In the genomic region with DNA sequence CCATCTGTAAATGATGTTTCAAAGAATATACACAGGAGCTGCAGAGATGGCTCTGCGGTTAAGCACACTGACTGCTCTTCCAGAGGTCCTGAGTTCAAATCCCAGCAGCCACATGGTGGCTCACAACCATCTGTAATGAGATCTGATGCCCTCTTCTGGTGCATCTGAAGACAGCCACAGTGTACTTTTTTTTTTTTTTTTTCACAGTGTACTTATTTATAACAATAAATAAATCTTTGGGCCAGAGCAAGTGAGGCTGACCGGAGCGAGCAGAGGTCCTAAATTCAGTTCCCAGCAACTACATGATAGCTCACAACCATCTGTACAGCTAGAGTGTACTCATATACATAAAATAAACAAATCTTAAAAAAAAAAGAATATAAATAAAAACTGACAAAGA, we compare ENCODE assay signal across 8 mouse cellular contexts. TPM values are rescaled to one million over a fixed set of nuclear protein-coding genes. Genes with fewer than 3 reads are reported as not detected.
DNase-seq lines count a peak whose midpoint lies in the region; ATAC-seq and TF ChIP-seq lines count a peak whose summit lies in the region.
"Not testable (repeated sequence)": the region's sequence is repeated elsewhere in the genome, so short reads cannot be mapped to it uniquely, and the experiment has no call there.

No protein-coding gene starts in this region.

- 91% methylated on average over 3 of the region's 3 CpGs for WGBS in hindbrain, postnatal 0 days
- 92% methylated on average over 3 of the region's 3 CpGs for WGBS in midbrain, postnatal 0 days
- 86% methylated on average over 3 of the region's 3 CpGs for WGBS in neural tube, embryonic 15.5 days
- WGBS in stomach, postnatal 0 days, result 85% methylated on average over 3 of the region's 3 CpGs

- H3K4me1 ChIP-seq in CH12.LX (ENCODE audit: control insufficient read depth in 1 of 2, insufficient read depth in 2 of 2); ES-E14 (ENCODE audit: control insufficient read depth in 2 of 2, insufficient read depth in 2 of 2, low read length in 2 of 2, poor library complexity in 1 of 2); MEL (ENCODE audit: control insufficient read depth in 1 of 2, insufficient read depth in 2 of 2, low read length in 2 of 2); hindbrain, postnatal 0 days (ENCODE audit: insufficient read depth, low read length); midbrain, postnatal 0 days (ENCODE audit: insufficient read depth, low read length); stomach, postnatal 0 days (replicated peaks; ENCODE audit: control insufficient read depth, insufficient read depth): not testable (repeated sequence)
- peaks cover 27% of the 10 kb centered on the region for H3K4me1 ChIP-seq in neural tube, embryonic 15.5 days

- not testable (repeated sequence) for ATAC-seq in hindbrain, postnatal 0 days; midbrain, postnatal 0 days (ENCODE audit: low FRiP score); neural tube, embryonic 15.5 days (ENCODE audit: low FRiP score); stomach, postnatal 0 days (ENCODE audit: low FRiP score, low TSS enrichment)

- H3K27ac ChIP-seq in CH12.LX (ENCODE audit: insufficient read depth, low read depth); ES-E14 (ENCODE audit: insufficient read depth, low read depth, low read length, poor library complexity, severe bottlenecking); MEL (ENCODE audit: control insufficient read depth, low read depth, low read length); hindbrain, postnatal 0 days; layer of hippocampus, adult 2 months; midbrain, postnatal 0 days (ENCODE audit: low read depth, low read length); stomach, postnatal 0 days (replicated peaks): not testable (repeated sequence)
- 0 out of 2 replicates have a peak overlapping the region, but pooled peaks have one; percentile 33 for H3K27ac ChIP-seq in neural tube, embryonic 15.5 days (replicated peaks)

- in situ Hi-C loops in CH12.LX (cut with MboI; ENCODE audit: low pct_ligation_motif_present, low pct_unique_long_range_greater_than_20kb, low sequenced_read_pairs); ES-E14 (cut with MboI; ENCODE audit: low sequenced_read_pairs in 2 of 2, unreplicated experiment in 2 of 2): not testable (repeated sequence)

- DNase-seq in CH12.LX (ENCODE audit: extremely low read depth); ES-E14 (ENCODE audit: low read depth, low spot score); MEL (ENCODE audit: low read depth, low spot score); hindbrain, postnatal 0 days (ENCODE audit: low spot score); layer of hippocampus, adult 2 months (ENCODE audit: low spot score in 2 of 2); midbrain, postnatal 0 days (ENCODE audit: low spot score); stomach, postnatal 0 days (ENCODE audit: low spot score): not testable (repeated sequence)

- not testable (repeated sequence) for TF ChIP-seq CTCF in CH12.LX (conservative IDR thresholded peaks at IDR 0.05 in 1 of 2, IDR thresholded peaks at IDR 0.05 in 1 of 2; ENCODE audit: low read depth in 2 of 2, low read length in 2 of 2)
- peak in 1 of 3 experiments; percentile 12; a peak in 1 of 6 replicates for TF ChIP-seq CTCF in MEL (IDR thresholded peaks at IDR 0.05 in 2 of 3, conservative IDR thresholded peaks at IDR 0.05 in 1 of 3; ENCODE audit: control insufficient read depth in 1 of 3, insufficient read depth in 1 of 3, low read depth in 2 of 3, low read length in 3 of 3, poor library complexity in 1 of 3, severe bottlenecking in 1 of 3)
- TF ChIP-seq CTCF in hindbrain, postnatal 0 days (IDR thresholded peaks at IDR 0.05; ENCODE audit: low read depth), result peak; percentile 16; the same call in 1 of the 2 replicates
- peak; percentile 46 for TF ChIP-seq CTCF in layer of hippocampus, adult 2 months (conservative IDR thresholded peaks at IDR 0.05)
- TF ChIP-seq CTCF in midbrain, postnatal 0 days (IDR thresholded peaks at IDR 0.05), result peak; percentile 27; the same call in 1 of the 2 replicates
- TF ChIP-seq CTCF in stomach, postnatal 0 days (IDR thresholded peaks at IDR 0.05; ENCODE audit: low read depth), result peak; percentile 16; the same call in 1 of the 2 replicates

- not testable (repeated sequence) for TF ChIP-seq EP300 in CH12.LX (IDR thresholded peaks at IDR 0.05; ENCODE audit: low read length); MEL (IDR thresholded peaks at IDR 0.05; ENCODE audit: low read depth in 1 of 2, low read length in 2 of 2); stomach, postnatal 0 days (optimal IDR thresholded peaks at IDR 0.05)

- H3K4me2 ChIP-seq in CH12.LX (ENCODE audit: insufficient read depth, low read depth, poor library complexity, severe bottlenecking); hindbrain, postnatal 0 days (ENCODE audit: low read depth, low read length); midbrain, postnatal 0 days (ENCODE audit: low read depth, low read length, poor library complexity, severe bottlenecking); neural tube, embryonic 15.5 days; stomach, postnatal 0 days (replicated peaks; ENCODE audit: low read depth): not testable (repeated sequence)

- H3K4me3 ChIP-seq in CH12.LX (replicated peaks in 1 of 3; ENCODE audit: low read depth in 2 of 3, low read length in 2 of 3, poor library complexity in 1 of 3); ES-E14 (ENCODE audit: insufficient read depth in 1 of 2, low read depth in 1 of 2, low read length in 2 of 2, poor library complexity in 1 of 2, severe bottlenecking in 1 of 2); MEL (ENCODE audit: control insufficient read depth in 1 of 2, insufficient read depth in 1 of 2, low read depth in 2 of 2, low read length in 2 of 2); hindbrain, postnatal 0 days (ENCODE audit: low read length); layer of hippocampus, adult 2 months; midbrain, postnatal 0 days (ENCODE audit: low read depth, low read length); neural tube, embryonic 15.5 days (replicated peaks); stomach, postnatal 0 days (ENCODE audit: low read depth, low read length): not testable (repeated sequence)

- H3K9ac ChIP-seq in CH12.LX (ENCODE audit: insufficient read depth, low read depth); ES-E14 (ENCODE audit: insufficient read depth, low read depth, low read length, poor library complexity, severe bottlenecking); MEL (ENCODE audit: control insufficient read depth, low read depth, low read length, poor library complexity, severe bottlenecking); hindbrain, postnatal 0 days (replicated peaks; ENCODE audit: low read length); midbrain, postnatal 0 days (replicated peaks; ENCODE audit: low read length, poor library complexity, severe bottlenecking); neural tube, embryonic 15.5 days (replicated peaks); stomach, postnatal 0 days (ENCODE audit: low read length): not testable (repeated sequence)

- H3K9me3 ChIP-seq in CH12.LX (replicated peaks; ENCODE audit: low read length); ES-E14 (ENCODE audit: control insufficient read depth, insufficient read depth, low read depth, low read length); MEL (replicated peaks; ENCODE audit: insufficient read depth, low read length); hindbrain, postnatal 0 days (ENCODE audit: low read length); midbrain, postnatal 0 days (ENCODE audit: low read length); neural tube, embryonic 15.5 days (replicated peaks); stomach, postnatal 0 days (ENCODE audit: control insufficient read depth, low read length): not testable (repeated sequence)

- not testable (repeated sequence) for H3K79me2 ChIP-seq in CH12.LX (replicated peaks; ENCODE audit: control insufficient read depth, extremely low read depth, insufficient read depth, poor library complexity, severe bottlenecking); MEL (ENCODE audit: control insufficient read depth, insufficient read depth, low read length, poor library complexity)

- not testable (repeated sequence) for H3K36me3 ChIP-seq in CH12.LX (replicated peaks in 1 of 2; ENCODE audit: control insufficient read depth in 1 of 2, insufficient read depth in 1 of 2, low read length in 1 of 2); ES-E14 (ENCODE audit: control insufficient read depth, insufficient read depth, low read length, poor library complexity, severe bottlenecking); MEL (ENCODE audit: control insufficient read depth in 1 of 2, insufficient read depth in 2 of 2, low read length in 2 of 2); hindbrain, postnatal 0 days (ENCODE audit: insufficient read depth, low read length); midbrain, postnatal 0 days (ENCODE audit: insufficient read depth, low read length); neural tube, embryonic 15.5 days; stomach, postnatal 0 days (ENCODE audit: control insufficient read depth, insufficient read depth, low read length)

- TF ChIP-seq POLR2A in CH12.LX (IDR thresholded peaks at IDR 0.05; ENCODE audit: low read depth, low read length); MEL (IDR thresholded peaks at IDR 0.05; ENCODE audit: control insufficient read depth in 1 of 2, insufficient read depth in 1 of 2, low read depth in 1 of 2, low read length in 2 of 2, poor library complexity in 1 of 2): not testable (repeated sequence)

- peaks cover 27% of the 10 kb centered on the region for H3K27me3 ChIP-seq in CH12.LX (replicated peaks)
- H3K27me3 ChIP-seq in MEL (ENCODE audit: control insufficient read depth in 1 of 2, insufficient read depth in 2 of 2, low read length in 2 of 2); hindbrain, postnatal 0 days (ENCODE audit: insufficient read depth, low read length); midbrain, postnatal 0 days (ENCODE audit: insufficient read depth, low read length); neural tube, embryonic 15.5 days (replicated peaks); stomach, postnatal 0 days (ENCODE audit: control insufficient read depth, insufficient read depth, low read length): not testable (repeated sequence)

- TF ChIP-seq RAD21 in CH12.LX (IDR thresholded peaks at IDR 0.05; ENCODE audit: low read depth, low read length); MEL (IDR thresholded peaks at IDR 0.05; ENCODE audit: low read depth, low read length): not testable (repeated sequence)

- dilution Hi-C loops in CH12.LX (cut with MboI; ENCODE audit: extremely low pct_ligation_motif_present, extremely low pct_unique_long_range_greater_than_20kb, low sequenced_read_pairs), result not testable (repeated sequence)

RNA-seq across cellular contexts. Expression of gene Dnah2, which starts 18.6 kb away (rescaled TPM):
- total RNA-seq in CH12.LX (2012; rRNA removed), result under 0.01 TPM in 1 of 2 replicates, not detected in the other
- total RNA-seq in CH12.LX (2014; rRNA removed), result not detected in 2 replicates
- polyA plus RNA-seq in CH12.LX (2012; ENCODE audit: insufficient read length, low read depth), result 0.03 and 0.04 TPM in 2 replicates
- 0.98 and 2.5 TPM in 2 replicates for total RNA-seq in ES-E14 (2012; rRNA removed)
- under 0.01 and 0.04 TPM in 2 replicates for total RNA-seq in MEL (2012; rRNA removed)
- polyA plus RNA-seq in MEL (2012; ENCODE audit: insufficient read depth in 1 of 2, insufficient read length in 2 of 2, low read depth in 1 of 2, low replicate concordance in 2 of 2, missing spikeins in 1 of 2), result under 1 TPM in 1 of 2 experiments, not detected in 1; 0.07 TPM
- total RNA-seq in hindbrain, postnatal 0 days (2014; rRNA removed), result 3.9 and 4.9 TPM in 2 replicates
- 2.0 and 3.2 TPM in 2 replicates for polyA plus RNA-seq in hindbrain, postnatal 0 days (2015; fragmentation: Nextera tagmentation; extraction: Ambion mirVana)
- 1 to 10 TPM; 4.6 to 5.2 TPM for total RNA-seq in layer of hippocampus, adult 2 months (2021)
- 9.5 and 12.5 TPM in 2 replicates for total RNA-seq in midbrain, postnatal 0 days (2014; rRNA removed)
- 3.9 and 4.1 TPM in 2 replicates for polyA plus RNA-seq in midbrain, postnatal 0 days (2015; fragmentation: Nextera tagmentation; extraction: Ambion mirVana)
- polyA plus RNA-seq in neural tube, embryonic 15.5 days (2015; fragmentation: Nextera tagmentation; extraction: Ambion mirVana), result 3.1 and 3.5 TPM in 2 replicates
- 0.38 and 0.39 TPM in 2 replicates for polyA plus RNA-seq in stomach, postnatal 0 days (2015; fragmentation: Nextera tagmentation; extraction: Ambion mirVana)

RNA-seq across cellular contexts. Expression of gene Efnb3, which starts 29.7 kb away (rescaled TPM):
- total RNA-seq in CH12.LX (2012; rRNA removed), result 1.1 and 1.3 TPM in 2 replicates
- total RNA-seq in CH12.LX (2014; rRNA removed), result 0.56 and 1.0 TPM in 2 replicates
- 2.7 and 2.8 TPM in 2 replicates for polyA plus RNA-seq in CH12.LX (2012; ENCODE audit: insufficient read length, low read depth)
- total RNA-seq in ES-E14 (2012; rRNA removed), result 3.1 and 3.2 TPM in 2 replicates
- total RNA-seq in MEL (2012; rRNA removed), result 0.20 and 0.23 TPM in 2 replicates
- under 1 TPM in 1 of 2 experiments, not detected in 1; 0.72 TPM for polyA plus RNA-seq in MEL (2012; ENCODE audit: insufficient read depth in 1 of 2, insufficient read length in 2 of 2, low read depth in 1 of 2, low replicate concordance in 2 of 2, missing spikeins in 1 of 2)
- 97.9 and 111 TPM in 2 replicates for total RNA-seq in hindbrain, postnatal 0 days (2014; rRNA removed)
- 93.3 and 94.4 TPM in 2 replicates for polyA plus RNA-seq in hindbrain, postnatal 0 days (2015; fragmentation: Nextera tagmentation; extraction: Ambion mirVana)
- 100 to 1,000 TPM; 113 to 116 TPM for total RNA-seq in layer of hippocampus, adult 2 months (2021)
- 145 and 155 TPM in 2 replicates for total RNA-seq in midbrain, postnatal 0 days (2014; rRNA removed)
- 151 and 166 TPM in 2 replicates for polyA plus RNA-seq in midbrain, postnatal 0 days (2015; fragmentation: Nextera tagmentation; extraction: Ambion mirVana)
- polyA plus RNA-seq in neural tube, embryonic 15.5 days (2015; fragmentation: Nextera tagmentation; extraction: Ambion mirVana), result 113 and 126 TPM in 2 replicates
- polyA plus RNA-seq in stomach, postnatal 0 days (2015; fragmentation: Nextera tagmentation; extraction: Ambion mirVana), result 3.9 and 4.4 TPM in 2 replicates

RNA-seq across cellular contexts. Expression of gene Wrap53, which starts 49.8 kb away (rescaled TPM):
- total RNA-seq in CH12.LX (2012; rRNA removed), result 34.2 and 40.8 TPM in 2 replicates
- 25.4 and 26.4 TPM in 2 replicates for total RNA-seq in CH12.LX (2014; rRNA removed)
- polyA plus RNA-seq in CH12.LX (2012; ENCODE audit: insufficient read length, low read depth), result 35.3 and 36.0 TPM in 2 replicates
- 30.7 and 33.0 TPM in 2 replicates for total RNA-seq in ES-E14 (2012; rRNA removed)
- 18.5 and 18.9 TPM in 2 replicates for total RNA-seq in MEL (2012; rRNA removed)
- polyA plus RNA-seq in MEL (2012; ENCODE audit: insufficient read depth in 1 of 2, insufficient read length in 2 of 2, low read depth in 1 of 2, low replicate concordance in 2 of 2, missing spikeins in 1 of 2), result 10 to 100 TPM in 1 of 2 experiments, not detected in 1; 24.5 TPM
- total RNA-seq in hindbrain, postnatal 0 days (2014; rRNA removed), result 16.4 and 19.4 TPM in 2 replicates
- 12.8 and 13.8 TPM in 2 replicates for polyA plus RNA-seq in hindbrain, postnatal 0 days (2015; fragmentation: Nextera tagmentation; extraction: Ambion mirVana)
- 10 to 100 TPM; 12.0 to 14.3 TPM for total RNA-seq in layer of hippocampus, adult 2 months (2021)
- total RNA-seq in midbrain, postnatal 0 days (2014; rRNA removed), result 15.7 and 16.8 TPM in 2 replicates
- polyA plus RNA-seq in midbrain, postnatal 0 days (2015; fragmentation: Nextera tagmentation; extraction: Ambion mirVana), result 12.6 and 14.2 TPM in 2 replicates
- polyA plus RNA-seq in neural tube, embryonic 15.5 days (2015; fragmentation: Nextera tagmentation; extraction: Ambion mirVana), result 18.1 and 18.8 TPM in 2 replicates
- polyA plus RNA-seq in stomach, postnatal 0 days (2015; fragmentation: Nextera tagmentation; extraction: Ambion mirVana), result 8.7 and 9.0 TPM in 2 replicates

RNA-seq across cellular contexts. Expression of gene Trp53, which starts 49.9 kb away (rescaled TPM):
- total RNA-seq in CH12.LX (2012; rRNA removed) (104 and 107 TPM in 2 replicates), CH12.LX (2014; rRNA removed) (15.7 and 24.9 TPM in 2 replicates), ES-E14 (2012; rRNA removed) (98.0 and 105 TPM in 2 replicates), MEL (2012; rRNA removed) (74.1 and 76.4 TPM in 2 replicates)
- polyA plus RNA-seq in CH12.LX (2012; ENCODE audit: insufficient read length, low read depth) (309 and 372 TPM in 2 replicates), MEL (2012; ENCODE audit: insufficient read depth in 1 of 2, insufficient read length in 2 of 2, low read depth in 1 of 2, low replicate concordance in 2 of 2, missing spikeins in 1 of 2) (100 to 1,000 TPM in 1 of 2 experiments, not detected in 1; 212 TPM)
- total RNA-seq in hindbrain, postnatal 0 days (2014; rRNA removed), result 33.5 and 41.5 TPM in 2 replicates
- 36.6 and 37.4 TPM in 2 replicates for polyA plus RNA-seq in hindbrain, postnatal 0 days (2015; fragmentation: Nextera tagmentation; extraction: Ambion mirVana)
- total RNA-seq in layer of hippocampus, adult 2 months (2021), result 10 to 100 TPM; 28.5 to 32.3 TPM
- 29.5 and 34.5 TPM in 2 replicates for total RNA-seq in midbrain, postnatal 0 days (2014; rRNA removed)
- polyA plus RNA-seq in midbrain, postnatal 0 days (2015; fragmentation: Nextera tagmentation; extraction: Ambion mirVana), result 30.3 and 31.9 TPM in 2 replicates
- 51.8 and 85.1 TPM in 2 replicates for polyA plus RNA-seq in neural tube, embryonic 15.5 days (2015; fragmentation: Nextera tagmentation; extraction: Ambion mirVana)
- 45.0 and 51.4 TPM in 2 replicates for polyA plus RNA-seq in stomach, postnatal 0 days (2015; fragmentation: Nextera tagmentation; extraction: Ambion mirVana)

Comparison
In these comparisons a context has a peak if more than half of its experiments do, and no peak if none do; other contexts are left out.
1. RNA of gene Efnb3, which starts 29.7 kb away (total RNA-seq): 145 to 155 TPM in midbrain, postnatal 0 days, 113 to 116 TPM in layer of hippocampus, adult 2 months and 97.9 to 111 TPM in hindbrain, postnatal 0 days; 3.1 to 3.2 TPM in ES-E14, 0.56 to 1.3 TPM in CH12.LX and 0.20 to 0.23 TPM in MEL; every median in the first group is over 10 times any median in the second.